Mouse (Mus musculus) forebrain, embryonic 11.5 days (tissue): ENCODE measurements around the gene Wfdc5. TPM values are rescaled to one million over a fixed set of nuclear protein-coding genes. Genes with fewer than 3 reads are reported as not detected.
A peak's percentile ranks its signal among the peaks of the same experiment; 100 is the strongest.

Experiments used
- ATAC-seq: fragments of 200-750 bp; cut with Nextera tagmentation; replicated peaks from 2 replicates; pipeline ENCODE4 v1.8.0; 2017; ENCODE audit warnings: moderate TSS enrichment; ENCODE audit not compliant: low FRiP score
- DNase-seq: peaks from one replicate; pipeline ENCODE4 v3.0.0-alpha.2; 2017; ENCODE audit warnings: low spot score
- H3K27ac ChIP-seq: fragments of 300-500 bp; sonication (generic); 2 replicates; pipeline ENCODE4 v1.5.1; 2014; ENCODE audit warnings: low read depth, low read length
- H3K27me3 ChIP-seq: fragments of 300-500 bp; sonication (generic); 2 replicates; pipeline ENCODE4 v1.6.1; 2014; ENCODE audit warnings: mild to moderate bottlenecking, low read length, mixed read lengths; ENCODE audit not compliant: control insufficient read depth, insufficient read depth
- H3K36me3 ChIP-seq: fragments of 300-500 bp; sonication (generic); 2 replicates; pipeline ENCODE4 v1.6.1; 2014; ENCODE audit warnings: mild to moderate bottlenecking, low read length, moderate library complexity, mixed read lengths; ENCODE audit not compliant: control insufficient read depth, insufficient read depth
- H3K4me1 ChIP-seq: fragments of 300-500 bp; sonication (generic); replicated peaks from 2 replicates; pipeline ENCODE4 v1.6.1; 2014; ENCODE audit warnings: low read length, mixed read lengths; ENCODE audit not compliant: control insufficient read depth, insufficient read depth
- H3K4me2 ChIP-seq: fragments of 300-500 bp; sonication (generic); 2 replicates; pipeline ENCODE4 v1.6.1; 2014; ENCODE audit warnings: low read depth, mild to moderate bottlenecking, low read length, moderate library complexity, mixed read lengths; ENCODE audit not compliant: severe bottlenecking
- H3K4me3 ChIP-seq: fragments of 300-500 bp; sonication (generic); 2 replicates; pipeline ENCODE4 v1.5.1; 2014; ENCODE audit warnings: low read depth, low read length
- H3K9ac ChIP-seq: fragments of 300-500 bp; sonication (generic); 2 replicates; pipeline ENCODE4 v1.6.1; 2014; ENCODE audit warnings: low read length
- H3K9me3 ChIP-seq: fragments of 300-500 bp; sonication (generic); 2 replicates; pipeline ENCODE4 v1.6.1; 2016; ENCODE audit warnings: low read length, mixed read lengths; ENCODE audit not compliant: control insufficient read depth
- WGBS: fragments of 180-500 bp; shearing (Covaris S2); extraction: QIAGEN DNeasy Blood & Tissue Kit; methylation state at CpG from one replicate; pipeline ENCODE4 v1.1.7; 2014; 5-methylcytosine and 5-hydroxymethylcytosine counted together
- polyA plus RNA-seq: library from polyadenylated mRNA; unstranded; fragments of >200 nt; fragmentation: Nextera tagmentation; extraction: Ambion mirVana; gene quantifications from 2 replicates; pipeline ENCODE4 v1.2.1, GENCODE M21; 2014

Wfdc5 gene
- polyA plus RNA-seq, 1 experiment from 2014 or later: not detected

DNA sequence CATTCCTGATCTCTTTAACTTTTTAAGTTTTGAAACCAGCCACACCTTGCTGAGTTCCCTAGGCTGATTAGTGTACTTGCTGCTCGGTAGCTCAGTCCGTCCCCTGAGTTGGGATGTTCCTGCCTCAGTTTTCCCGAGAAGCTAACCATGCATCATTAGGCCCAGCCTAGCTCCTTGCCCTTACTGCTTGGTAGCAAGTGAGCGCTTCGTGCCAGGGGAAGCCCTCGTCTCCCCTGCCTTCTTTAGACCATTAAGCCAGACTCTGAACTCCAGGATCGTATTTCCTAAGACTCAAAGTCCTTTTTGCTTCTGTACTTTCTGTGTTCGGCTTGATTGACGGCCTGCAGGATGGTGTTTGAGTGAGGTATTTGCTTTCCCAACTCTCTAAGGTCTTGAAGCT is 798 bp upstream of the Wfdc5 start:
- ATAC-seq (no peak), DNase-seq (no peak)
- no peak overlapping the region for H3K9ac ChIP-seq
- no peaks in the 10 kb centered on the region for H3K27me3 ChIP-seq
- 79% methylated on average over 9 of the region's 9 CpGs for WGBS
- H3K4me2 ChIP-seq: no peak overlapping the region
- no peak overlapping the region for H3K27ac ChIP-seq
- H3K9me3 ChIP-seq: no peaks in the 10 kb centered on the region
- no peak overlapping the region for H3K4me3 ChIP-seq
- H3K4me1 ChIP-seq: 0 out of 2 replicates have a peak, but pooled peaks cover 2% of the 10 kb centered on the region
- no peaks in the 10 kb centered on the region for H3K36me3 ChIP-seq

DNA sequence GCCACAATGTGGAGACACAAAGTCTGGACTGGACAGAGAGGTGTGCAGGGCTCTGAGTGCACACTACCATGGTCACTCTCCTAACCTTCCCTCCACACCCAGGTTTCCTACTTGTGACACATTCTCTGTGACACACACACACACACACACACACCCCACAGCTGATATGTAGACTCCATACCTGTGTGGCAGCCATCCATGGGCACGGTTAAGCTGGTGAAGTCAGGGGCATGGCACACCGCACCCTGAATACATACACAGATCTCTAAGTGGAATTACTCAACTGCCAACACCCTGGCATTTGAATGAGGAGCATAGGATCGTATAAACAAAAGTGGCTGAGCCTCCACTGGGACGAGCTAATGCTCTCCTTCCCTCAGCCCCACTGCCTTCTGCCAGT is 1.8 kb downstream of the Wfdc5 start:
- Histone ChIP-seq H3K4me3 (no peak overlapping the region), H3K4me2 (no peak overlapping the region), H3K36me3 (no peaks in the 10 kb centered on the region), H3K9ac (no peak overlapping the region), H3K27me3 (no peaks in the 10 kb centered on the region), H3K27ac (no peak overlapping the region), H3K9me3 (no peaks in the 10 kb centered on the region), H3K4me1 (0 out of 2 replicates have a peak, but pooled peaks cover 2% of the 10 kb centered on the region)
- ATAC-seq (no peak), DNase-seq (no peak)
- 89% methylated on average over 4 of the region's 4 CpGs for WGBS

DNA sequence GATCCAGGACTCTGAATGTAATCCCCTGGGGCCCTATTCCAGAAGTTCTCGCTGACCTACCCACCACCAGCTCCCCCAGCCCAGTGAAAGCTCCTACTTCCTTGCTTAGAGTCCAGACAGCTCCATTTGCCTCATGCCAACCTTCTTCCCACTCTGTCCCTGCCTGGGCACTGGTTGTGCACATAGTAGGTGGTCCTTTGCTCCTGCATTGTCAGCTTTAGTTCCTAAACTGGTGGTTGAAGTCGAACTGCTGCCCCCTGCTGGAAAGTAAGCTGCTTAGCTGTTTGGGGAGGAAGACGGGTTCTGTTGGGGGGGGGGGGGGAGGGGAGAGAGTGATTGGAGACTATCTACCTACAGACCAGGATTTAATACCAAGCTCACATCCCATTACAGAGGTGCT is 2.4 kb downstream of the Wfdc5 start:
- H3K4me2 ChIP-seq: no peak overlapping the region
- 40% methylated on average over 3 of the region's 3 CpGs for WGBS
- no peaks in the 10 kb centered on the region for H3K27me3 ChIP-seq
- no peaks in the 10 kb centered on the region for H3K36me3 ChIP-seq
- ATAC-seq (no peak), DNase-seq (no peak)
- H3K4me1 ChIP-seq: 0 out of 2 replicates have a peak, but pooled peaks cover 2% of the 10 kb centered on the region
- no peak overlapping the region for H3K9ac ChIP-seq
- H3K27ac ChIP-seq: no peak overlapping the region
- no peaks in the 10 kb centered on the region for H3K9me3 ChIP-seq
- H3K4me3 ChIP-seq: no peak overlapping the region

- no peak for ATAC-seq
- no peak overlapping the region for H3K9ac ChIP-seq
- no peak overlapping the region for H3K4me2 ChIP-seq
These were observed 4.7 kb downstream of the Wfdc5 start for GRCm38 (mm10) chr2:164177831-164178230.

GRCm38 (mm10) chr2:164175850-164176249 is 6.7 kb downstream of the Wfdc5 start:
- H3K27me3 ChIP-seq: peaks cover 11% of the 10 kb centered on the region
- no peak for ATAC-seq
- WGBS: 86% methylated on average over 3 of the region's 3 CpGs

More at GRCm38 (mm10) chr2:164177831-164178230, 4.7 kb downstream of the Wfdc5 start:
- Histone ChIP-seq H3K4me3 (no peak overlapping the region), H3K4me1 (no peaks in the 10 kb centered on the region), H3K27me3 (no peaks in the 10 kb centered on the region), H3K36me3 (no peaks in the 10 kb centered on the region), H3K9me3 (no peaks in the 10 kb centered on the region), H3K27ac (no peak overlapping the region)
- no peak for DNase-seq
- WGBS: 87% methylated on average over 5 of the region's 5 CpGs

DNA sequence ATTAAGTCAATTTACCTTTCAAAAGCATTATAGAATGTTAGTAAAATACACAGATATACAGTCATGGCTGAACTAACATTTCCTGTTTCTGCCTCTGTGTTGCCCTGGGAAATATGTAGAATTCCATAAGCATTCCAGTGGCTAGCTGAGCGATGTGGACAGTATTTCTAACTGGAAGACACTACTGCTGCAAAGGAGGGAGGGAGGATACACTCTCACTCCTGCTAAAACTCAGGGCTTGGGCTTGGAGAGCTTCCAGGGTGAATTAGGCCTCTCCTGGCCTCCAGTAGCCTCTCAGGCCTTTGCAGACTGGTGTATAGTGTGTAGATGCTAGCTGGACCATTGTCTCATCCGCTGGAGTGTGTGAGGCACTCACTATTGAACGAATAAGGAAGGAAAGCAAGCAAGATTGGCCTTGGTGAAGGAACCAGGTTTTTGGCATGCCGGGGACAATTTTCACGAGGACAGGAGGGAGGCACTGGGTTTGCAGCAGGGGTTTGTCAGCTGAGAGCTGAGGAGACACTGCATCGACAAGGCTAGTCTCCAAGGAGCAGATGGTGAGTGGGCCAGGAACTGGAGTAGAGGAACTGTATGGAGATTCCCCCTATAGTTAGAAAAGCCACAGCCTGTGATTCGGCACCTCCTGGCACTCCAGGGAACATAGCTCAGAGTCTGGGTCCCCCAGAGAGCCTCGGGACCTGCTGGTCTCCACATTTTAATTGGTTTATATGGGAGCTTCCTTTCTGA is 7.7 kb downstream of the Wfdc5 start:
- no peak overlapping the region for H3K27ac ChIP-seq
- peaks cover 21% of the 10 kb centered on the region for H3K27me3 ChIP-seq
- ATAC-seq (no peak), DNase-seq (no peak)
- 83% methylated on average over 8 of the region's 8 CpGs for WGBS
- no peaks in the 10 kb centered on the region for H3K9me3 ChIP-seq
- H3K4me1 ChIP-seq: no peaks in the 10 kb centered on the region; the same call in 1 of the 2 replicates
- H3K9ac ChIP-seq: no peak overlapping the region
- no peak overlapping the region for H3K4me3 ChIP-seq
- no peaks in the 10 kb centered on the region for H3K36me3 ChIP-seq
- H3K4me2 ChIP-seq: no peak overlapping the region

More at GRCm38 (mm10) chr2:164175850-164176249, 6.7 kb downstream of the Wfdc5 start:
- no peaks in the 10 kb centered on the region for H3K9me3 ChIP-seq
- H3K4me3 ChIP-seq: no peak overlapping the region
- no peak overlapping the region for H3K27ac ChIP-seq
- H3K9ac ChIP-seq: no peak overlapping the region
- no peaks in the 10 kb centered on the region; the same call in 1 of the 2 replicates for H3K4me1 ChIP-seq
- DNase-seq: no peak
- H3K36me3 ChIP-seq: no peaks in the 10 kb centered on the region
- no peak overlapping the region for H3K4me2 ChIP-seq

- no peaks in the 10 kb centered on the region for H3K9me3 ChIP-seq
- no peak overlapping the region for H3K4me3 ChIP-seq
- 77% methylated on average over 3 of the region's 3 CpGs for WGBS
- H3K36me3 ChIP-seq: no peaks in the 10 kb centered on the region
- no peak overlapping the region for H3K9ac ChIP-seq
- DNase-seq (no peak), ATAC-seq (no peak)
- no peak overlapping the region for H3K4me2 ChIP-seq
- H3K4me1 ChIP-seq: peaks cover under 1% of the 10 kb centered on the region; the same call in 1 of the 2 replicates
- no peak overlapping the region for H3K27ac ChIP-seq
- H3K27me3 ChIP-seq: peaks cover 36% of the 10 kb centered on the region
These were observed 9.1 kb downstream of the Wfdc5 start for GRCm38 (mm10) chr2:164173394-164173793.

- WGBS: under 1% methylated on average over 29 of the region's 29 CpGs
- H3K27ac ChIP-seq: no peak within 1 kb of the TSS
- H3K4me2 ChIP-seq: peak within 1 kb of the TSS; percentile 51
- H3K4me3 ChIP-seq: peak within 1 kb of the TSS; percentile 21
- H3K27me3 ChIP-seq: peaks cover 61% of the 10 kb centered on the region
- H3K9ac ChIP-seq: no peak within 1 kb of the TSS
- peaks cover 4% of the 10 kb centered on the region; the same call in 1 of the 2 replicates for H3K4me1 ChIP-seq
- no peaks in the 10 kb centered on the region for H3K36me3 ChIP-seq
- H3K9me3 ChIP-seq: no peaks in the 10 kb centered on the region
- ATAC-seq (no peak), DNase-seq (no peak)
These were observed 11.6 kb downstream of the Wfdc5 start, which contains the start of gene Kcns1 for GRCm38 (mm10) chr2:164170902-164171301. Gene Kcns1 (minus strand): TSS chr2:164171113.

- DNase-seq: no peak
- Histone ChIP-seq H3K27me3 (peaks cover 63% of the 10 kb centered on the region), H3K4me2 (peak overlapping the region; percentile 51; the same call in 1 of the 2 replicates), H3K27ac (no peak overlapping the region), H3K9ac (no peak overlapping the region), H3K4me3 (no peak overlapping the region), H3K36me3 (no peaks in the 10 kb centered on the region), H3K4me1 (peaks cover 4% of the 10 kb centered on the region; the same call in 1 of the 2 replicates), H3K9me3 (no peaks in the 10 kb centered on the region)
- 4% methylated on average over 11 of the region's 11 CpGs for WGBS
- no peak for ATAC-seq
These were observed 12.2 kb downstream of the Wfdc5 start for GRCm38 (mm10) chr2:164170326-164170725.
